ENCODE assay signal across 8 mouse cellular contexts in the genomic region with DNA sequence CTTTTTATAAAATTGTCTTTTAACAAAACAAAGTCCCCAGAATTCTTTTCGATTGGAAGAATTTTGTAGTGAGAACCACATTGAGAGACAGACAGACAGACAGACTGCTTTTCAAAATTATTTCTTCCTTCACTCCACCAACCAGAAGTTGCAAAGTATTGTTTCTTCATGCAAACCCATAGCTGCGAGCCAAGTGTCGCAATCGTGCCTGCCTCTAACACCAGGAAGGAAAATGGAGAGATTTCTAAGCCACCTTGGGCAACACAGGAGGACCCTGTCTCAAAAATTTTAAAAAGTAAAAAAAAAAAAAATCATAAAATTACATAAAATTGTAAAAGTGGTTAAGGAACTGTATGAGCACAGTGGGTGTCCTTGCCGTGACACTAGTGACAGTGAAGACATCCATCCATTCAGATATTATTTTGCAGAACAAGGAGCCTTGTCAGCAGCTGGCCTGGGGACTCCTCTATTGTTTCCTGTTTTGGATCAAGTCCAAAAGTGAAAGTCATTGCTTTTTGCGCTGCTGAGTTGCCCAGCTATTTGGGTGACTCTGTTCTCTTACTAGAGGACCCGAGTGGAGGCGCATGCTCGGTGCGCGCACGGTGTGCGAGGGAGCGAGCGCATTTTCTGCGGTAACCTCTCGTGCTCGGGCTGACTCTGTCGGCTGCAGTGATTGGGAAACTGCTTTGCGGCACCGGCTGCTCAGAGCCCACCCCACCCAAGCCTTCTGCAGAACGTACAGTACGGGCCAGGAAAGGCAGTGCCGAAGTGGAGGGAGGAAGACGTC.
A peak's percentile ranks its signal among the peaks of the same experiment; 100 is the strongest.
DNase-seq lines count a peak whose midpoint lies in the region; ATAC-seq lines count a peak whose summit lies in the region.

No protein-coding gene starts in this region.

- H3K4me3 ChIP-seq in heart, embryonic 13.5 days, result no peak overlapping the region
- H3K4me3 ChIP-seq in intestine, embryonic 16.5 days (ENCODE audit: low read length), result no peak overlapping the region

- intact Hi-C loops in heart, postnatal 10 days (cut with DNase I), result no loop called here

- peaks cover 24% of the 10 kb centered on the region for H3K4me1 ChIP-seq in heart, embryonic 13.5 days
- peaks cover 17% of the 10 kb centered on the region for H3K4me1 ChIP-seq in intestine, embryonic 16.5 days (ENCODE audit: control insufficient read depth, insufficient read depth, low read length)

- no peak overlapping the region for H3K27ac ChIP-seq in heart, embryonic 13.5 days (replicated peaks)
- H3K27ac ChIP-seq in intestine, embryonic 16.5 days (ENCODE audit: low read length), result no peak overlapping the region

- 0 out of 2 replicates have a peak, but pooled peaks cover 11% of the 10 kb centered on the region for H3K36me3 ChIP-seq in heart, embryonic 13.5 days
- H3K36me3 ChIP-seq in intestine, embryonic 16.5 days (ENCODE audit: control insufficient read depth, insufficient read depth, low read length), result peaks cover 2% of the 10 kb centered on the region; the same call in 1 of the 2 replicates

- H3K9ac ChIP-seq in heart, embryonic 13.5 days, result no peak overlapping the region
- H3K9ac ChIP-seq in intestine, embryonic 16.5 days (ENCODE audit: low read depth, low read length), result no peak overlapping the region

- WGBS in heart, embryonic 13.5 days, result 73% methylated on average over 25 of the region's 25 CpGs
- WGBS in intestine, embryonic 16.5 days, result 83% methylated on average over 25 of the region's 25 CpGs

- H3K4me2 ChIP-seq in heart, embryonic 13.5 days, result peak overlapping the region; percentile 48
- H3K4me2 ChIP-seq in intestine, embryonic 16.5 days (ENCODE audit: low read depth, low read length), result no peak overlapping the region

- no peaks in the 10 kb centered on the region for H3K9me3 ChIP-seq in heart, embryonic 13.5 days
- H3K9me3 ChIP-seq in intestine, embryonic 16.5 days (ENCODE audit: control insufficient read depth, low read length), result no peaks in the 10 kb centered on the region

- DNase-seq in heart, postnatal 10 days, result no peak
- DNase-seq in spleen, postnatal 4 days (ENCODE audit: low spot score in 2 of 2), result peak; percentile 21 to 72
- no peak for DNase-seq in spleen, adult 12 weeks (ENCODE audit: low spot score)
- DNase-seq in urinary bladder, postnatal 14 days (ENCODE audit: low spot score), result no peak
- DNase-seq in adrenal gland, postnatal 25 days, result no peak

- H3K27me3 ChIP-seq in heart, embryonic 13.5 days (replicated peaks), result no peaks in the 10 kb centered on the region
- H3K27me3 ChIP-seq in intestine, embryonic 16.5 days (replicated peaks; ENCODE audit: control insufficient read depth, insufficient read depth, low read length), result no peaks in the 10 kb centered on the region

- no peak for ATAC-seq in heart, embryonic 13.5 days (ENCODE audit: extremely low read depth, insufficient number of reproducible peaks, low FRiP score, low TSS enrichment)
- ATAC-seq in intestine, embryonic 16.5 days, result 0 out of 2 replicates have a peak, but pooled peaks have one; percentile 29
- peak; percentile 71 for ATAC-seq in monocyte, adult 5-6 weeks (replicated peaks; ENCODE audit: insufficient number of reproducible peaks, low FRiP score, low TSS enrichment, poor library complexity, severe bottlenecking)

Comparison
In these comparisons a context has a peak if more than half of its experiments do, and no peak if none do; other contexts are left out.
1. DNase-seq: peak in spleen, postnatal 4 days (2 of 2); none in heart, postnatal 10 days (0 of 2), spleen, adult 12 weeks (single experiment), urinary bladder, postnatal 14 days (single experiment) and adrenal gland, postnatal 25 days (single experiment).